Mouse (Mus musculus): Measurements from ENCODE around the gene Slc39a11.

Gene Slc39a11

DNA sequence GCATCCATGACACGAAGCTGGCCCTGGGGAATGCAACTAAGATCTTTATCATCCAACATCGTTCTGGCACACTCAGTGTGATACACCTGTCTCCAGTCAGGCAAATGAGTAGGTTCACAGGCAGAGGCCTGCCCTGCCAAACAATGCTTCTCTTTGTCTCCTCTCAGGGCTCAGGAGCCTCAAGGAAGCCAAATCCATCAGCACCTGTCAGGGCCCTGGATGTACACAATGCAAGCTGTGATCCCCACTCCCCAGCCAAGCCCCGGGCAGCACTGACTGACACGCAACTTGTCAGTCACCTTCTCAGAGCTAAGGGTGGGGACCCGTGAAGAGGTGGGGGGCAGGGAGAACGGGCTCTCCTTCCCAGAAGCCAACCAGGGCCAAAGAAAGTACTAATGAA lies 417.8 kb downstream of the Slc39a11 start:
- DNase-seq (ENCODE audit: low spot score): no peak

DNA sequence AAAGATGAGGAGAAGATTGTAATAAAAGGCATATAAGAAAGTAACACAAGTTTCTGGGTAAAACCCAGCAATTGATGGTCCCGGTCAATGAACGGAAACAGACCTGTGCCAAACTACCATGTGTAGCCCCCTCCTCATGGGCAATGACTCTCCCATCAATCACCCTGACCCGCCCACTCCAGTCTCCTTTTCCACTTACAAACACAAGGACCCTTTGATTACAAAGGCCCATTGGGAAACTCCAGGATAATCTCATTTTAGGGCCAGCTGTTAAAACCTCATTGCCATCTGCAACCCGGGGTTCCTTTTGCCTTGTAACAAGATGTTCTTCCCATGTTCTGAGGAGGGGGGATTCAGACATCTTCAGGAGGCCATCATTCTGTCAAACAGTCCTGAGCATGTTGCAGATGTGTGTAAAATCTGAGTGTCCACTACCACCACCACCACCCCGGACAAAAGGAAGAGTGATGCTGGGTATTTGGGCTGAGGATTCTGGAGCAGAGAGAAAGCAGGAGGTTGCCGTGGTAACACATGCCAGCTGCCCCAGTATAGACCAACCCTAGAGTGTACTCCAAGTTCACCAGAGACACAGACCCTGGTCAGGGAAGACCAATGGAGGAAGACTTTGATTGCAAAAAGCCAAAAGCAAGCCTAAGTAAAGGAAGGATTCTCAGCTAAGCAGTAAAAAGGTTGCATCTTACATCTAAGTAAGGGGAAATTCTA lies 419.3 kb downstream of the Slc39a11 start:
- no peak for DNase-seq (ENCODE audit: low spot score)

DNA sequence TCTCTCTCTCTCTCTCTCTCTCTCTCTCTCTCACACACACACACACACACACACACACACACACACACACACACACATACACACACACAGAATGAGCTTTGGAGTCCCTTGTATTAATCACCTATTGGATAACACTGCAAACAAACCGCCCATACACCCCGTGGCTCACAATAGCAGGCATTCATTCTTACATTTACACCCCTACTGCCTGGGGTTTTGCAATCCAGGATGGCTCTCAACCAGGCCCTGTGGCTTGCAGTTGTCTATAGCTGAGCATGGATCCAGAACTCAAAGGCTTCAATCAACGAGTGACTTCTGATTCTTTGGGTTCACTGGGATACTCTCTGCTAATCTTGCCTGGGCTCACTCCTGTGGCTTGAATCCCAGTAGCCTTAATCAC lies 424.1 kb downstream of the Slc39a11 start:
- DNase-seq (ENCODE audit: low spot score): no peak

DNA sequence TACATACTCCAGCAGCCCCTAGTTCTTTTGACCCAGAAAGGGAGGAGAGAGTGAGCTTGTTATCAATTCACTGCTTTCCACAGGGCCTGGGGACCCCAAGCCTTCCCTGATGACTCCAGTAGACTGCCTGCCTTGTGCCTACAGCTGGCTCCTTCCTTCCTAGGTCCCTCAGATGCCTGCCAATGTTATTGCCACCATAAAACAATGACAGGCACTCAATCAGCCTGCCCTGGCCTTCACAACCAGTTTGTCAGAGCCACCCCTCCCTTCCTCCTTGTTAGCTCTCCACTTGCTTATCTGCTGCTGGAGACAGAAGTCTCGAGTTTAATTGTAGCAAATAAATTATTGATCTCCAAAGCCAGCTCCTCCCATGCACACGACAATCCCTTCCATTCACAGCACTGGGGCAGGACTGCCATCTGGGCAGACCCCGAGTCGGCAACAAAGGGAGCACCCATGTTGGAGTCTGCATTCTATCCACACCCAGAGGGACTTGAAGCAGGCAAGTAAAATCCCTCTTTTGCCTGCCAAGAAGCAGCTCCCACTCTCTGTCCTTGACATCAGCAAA lies 426.0 kb downstream of the Slc39a11 start:
- DNase-seq (ENCODE audit: low spot score): no peak

DNA sequence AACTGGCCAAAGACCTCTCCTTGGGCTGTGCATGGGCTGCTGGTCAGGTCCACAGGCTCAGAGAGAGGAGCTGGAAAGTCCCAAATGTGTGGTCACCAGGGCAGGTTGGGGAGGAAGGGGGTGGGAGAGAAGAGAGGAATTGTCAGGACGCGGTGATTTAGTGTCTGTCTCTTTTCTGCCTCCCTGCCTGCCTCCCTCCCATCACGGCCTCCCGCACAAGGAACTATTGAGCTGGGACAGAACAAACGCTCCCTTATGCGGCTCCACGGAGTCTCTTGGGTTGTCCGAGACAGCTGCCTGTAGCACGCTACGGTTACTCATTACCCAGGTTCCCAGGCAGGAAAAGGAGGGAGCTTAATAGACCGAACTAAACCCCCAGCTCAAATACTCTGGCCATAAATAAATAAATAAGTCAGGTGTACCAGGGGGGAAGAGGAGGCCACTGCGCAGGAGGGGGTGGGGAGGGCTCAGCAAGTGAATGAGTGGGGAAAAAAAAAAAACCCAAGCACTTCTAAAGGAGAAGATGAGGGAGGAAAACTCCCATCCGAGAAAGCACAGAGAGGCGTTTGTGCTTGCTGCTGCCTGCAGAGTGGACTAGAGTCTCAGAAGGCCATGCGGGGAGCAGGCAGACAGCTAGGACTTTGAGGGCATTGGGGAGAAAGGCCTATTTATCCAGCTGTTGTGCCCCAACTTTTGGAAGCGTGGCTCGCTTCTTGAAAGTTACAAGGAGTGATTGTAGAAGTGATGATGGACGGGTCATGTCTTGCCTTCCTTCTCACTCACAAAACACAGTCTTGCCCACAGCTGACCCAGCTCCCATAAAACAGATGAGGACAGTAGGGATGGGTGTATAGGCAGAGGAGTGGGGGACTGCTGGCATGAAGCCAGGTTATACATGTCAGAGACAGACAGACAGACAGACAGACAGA lies 428.3 kb downstream of the Slc39a11 start:
- DNase-seq (ENCODE audit: low spot score): no peak

DNA sequence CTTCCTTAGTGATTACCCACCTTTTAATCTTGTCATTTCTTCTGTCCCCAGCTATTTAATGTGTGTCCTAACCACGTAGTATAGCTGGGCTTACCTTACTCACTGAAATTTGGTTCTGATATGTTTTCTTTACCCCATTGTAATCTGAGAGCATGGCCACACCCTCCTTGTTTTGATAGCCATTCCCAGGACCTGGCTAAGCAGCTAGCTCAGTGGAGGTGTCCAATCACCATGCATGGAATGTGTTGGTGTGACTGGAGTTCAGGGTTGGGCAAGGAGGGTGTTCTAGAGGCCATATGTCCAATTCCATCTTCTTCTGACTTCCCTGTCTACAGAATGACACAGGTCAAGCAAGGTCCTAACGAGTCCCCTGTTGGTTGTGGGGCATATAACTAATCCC lies 429.2 kb downstream of the Slc39a11 start:
- no peak for DNase-seq (ENCODE audit: low spot score)

DNA sequence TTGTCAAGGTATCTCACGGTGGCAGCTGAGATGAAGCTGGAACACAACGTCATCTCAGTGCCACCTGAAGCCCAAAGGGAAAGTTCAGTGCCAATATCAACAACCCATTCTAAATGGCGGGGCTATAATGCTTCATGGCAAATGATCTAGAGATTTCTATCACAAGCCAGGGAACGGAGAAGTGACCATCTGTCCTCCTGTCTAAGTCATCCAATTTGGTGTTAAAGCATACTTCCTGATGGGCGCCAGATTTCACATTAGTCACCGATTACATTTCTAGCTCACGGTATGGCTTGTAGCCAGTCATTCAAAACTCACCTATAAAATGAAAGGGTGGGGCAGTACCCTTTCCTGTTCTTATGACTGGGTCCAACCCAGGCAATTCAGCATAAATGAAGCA lies 435.1 kb downstream of the Slc39a11 start:
- no peak for DNase-seq (ENCODE audit: low spot score)

DNA sequence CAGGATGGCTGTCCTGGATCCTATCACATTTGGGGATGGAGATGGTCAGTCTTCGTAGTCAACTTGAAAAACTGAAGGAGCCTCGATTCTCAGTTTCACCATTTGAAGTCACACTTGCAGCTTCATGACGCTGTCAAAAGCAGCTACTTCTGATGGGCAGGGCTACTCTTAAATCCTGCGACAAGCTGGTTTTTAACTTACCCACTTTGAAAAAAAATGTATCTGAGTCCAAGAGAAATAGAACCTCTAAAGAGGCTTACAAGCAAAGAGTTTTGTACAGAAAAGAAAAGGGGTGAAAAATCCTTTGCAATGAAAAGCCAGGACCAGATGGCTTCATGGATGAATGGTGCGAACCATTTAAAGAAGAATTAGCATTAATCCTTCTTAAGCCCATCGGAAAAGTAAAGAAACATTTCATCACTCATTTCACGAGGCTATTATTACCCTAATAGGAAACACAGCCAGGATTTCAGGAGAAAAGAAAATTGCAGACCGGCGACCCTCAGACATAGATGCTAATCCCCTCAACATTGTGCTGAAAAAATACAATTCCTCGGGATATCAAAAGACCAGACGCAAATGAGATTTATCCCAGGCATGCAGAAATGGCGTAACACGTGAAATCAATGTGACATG lies 437.4 kb downstream of the Slc39a11 start:
- no peak for DNase-seq (ENCODE audit: low spot score)

DNA sequence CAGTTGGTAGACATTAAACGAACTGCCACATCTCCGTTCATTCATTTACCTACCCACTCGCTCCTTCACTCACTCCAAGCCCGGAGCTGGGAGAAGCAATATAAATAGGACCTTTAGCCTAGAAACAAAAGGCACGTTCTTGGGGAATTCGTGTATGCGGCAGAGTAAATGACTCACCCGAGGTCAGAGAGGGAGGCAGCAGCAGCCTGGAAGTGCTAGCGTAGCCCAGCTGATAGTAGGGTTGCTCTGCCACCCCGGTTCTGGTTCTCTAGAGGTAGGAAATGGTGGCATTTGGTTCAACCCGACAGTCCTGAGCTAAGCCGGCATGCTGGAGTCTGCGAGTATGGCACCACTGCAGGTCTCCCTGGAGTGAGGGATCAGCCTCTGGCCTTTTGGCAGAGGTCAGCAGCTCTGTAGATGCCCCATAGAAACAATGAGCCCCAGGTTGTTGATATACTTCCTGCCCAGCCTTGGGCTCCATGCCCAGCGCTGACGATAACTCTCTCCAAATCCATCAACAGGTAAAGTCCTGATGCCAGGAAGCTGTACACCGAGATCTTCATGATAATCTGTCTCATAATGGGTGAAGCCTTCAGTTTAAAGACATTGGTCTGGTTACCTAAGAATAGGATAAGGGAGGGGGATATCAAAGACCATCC lies 440.5 kb downstream of the Slc39a11 start:
- DNase-seq (ENCODE audit: low spot score): no peak

DNA sequence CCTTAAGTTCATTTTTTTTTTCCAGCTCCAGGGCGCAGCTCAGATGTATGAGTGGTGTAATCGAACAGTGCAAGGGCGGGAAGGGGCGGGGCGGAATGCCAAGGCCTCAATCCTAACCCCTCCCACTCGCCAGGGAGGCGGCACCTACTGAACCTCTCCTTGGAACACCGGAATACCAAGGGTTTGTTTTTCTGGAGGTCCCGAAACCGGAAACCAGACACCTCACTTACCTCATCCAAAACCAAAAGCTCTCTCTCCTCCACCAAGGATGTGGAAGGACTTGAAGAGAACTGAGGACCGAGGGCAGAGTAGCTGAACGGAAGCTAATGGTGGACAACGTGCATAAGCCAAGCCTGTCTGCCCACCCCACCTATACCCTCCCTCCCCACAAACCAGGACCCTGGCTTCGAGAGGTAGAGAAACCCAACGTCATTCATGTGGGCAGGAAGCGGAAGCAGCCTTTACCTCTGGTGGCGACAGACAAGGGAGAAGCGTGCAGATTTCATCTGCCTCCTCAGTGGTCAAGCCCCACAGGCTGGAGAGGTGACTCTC lies 441.3 kb downstream of the Slc39a11 start:
- DNase-seq (ENCODE audit: low spot score): no peak

DNA sequence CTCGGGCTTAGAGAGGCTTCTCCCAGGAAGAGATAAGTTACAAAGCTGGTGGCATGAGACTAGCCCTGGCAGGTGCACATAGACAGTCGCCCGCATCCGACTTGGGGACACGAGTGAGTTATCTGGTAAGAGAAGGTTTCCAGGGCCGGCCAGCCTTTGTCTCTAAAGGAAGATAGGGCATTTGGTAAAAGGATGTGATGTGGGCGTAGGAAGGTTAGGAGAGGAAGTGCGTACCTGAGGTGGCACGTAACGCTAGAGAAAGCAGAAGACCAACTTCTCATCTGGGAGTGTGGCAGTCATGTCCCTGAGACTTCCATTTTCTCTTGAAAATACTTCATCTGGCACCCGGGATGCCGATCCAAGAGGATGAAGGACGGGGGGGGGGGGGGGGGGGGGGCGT lies 441.9 kb downstream of the Slc39a11 start:
- DNase-seq (ENCODE audit: low spot score): no peak

DNA sequence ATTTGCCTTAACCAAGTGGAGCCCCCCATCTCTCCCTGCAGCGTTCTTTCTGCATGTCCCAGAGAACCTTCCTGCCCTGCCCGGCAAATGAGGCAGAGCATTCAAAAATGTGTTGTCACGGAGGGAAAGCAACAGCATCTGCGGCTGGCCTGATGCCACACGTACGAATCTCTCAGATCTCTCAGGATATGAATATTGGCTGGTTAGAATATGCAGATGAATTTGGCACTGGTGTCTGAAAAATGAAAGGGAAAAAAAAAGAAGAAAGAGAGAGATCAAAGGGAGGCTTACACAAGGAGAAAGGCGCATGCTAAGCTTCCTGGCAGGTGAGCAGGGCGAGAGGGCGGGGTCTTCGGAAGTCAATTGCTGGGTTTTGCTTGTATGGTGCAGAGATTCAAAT lies 443.8 kb downstream of the Slc39a11 start:
- DNase-seq (ENCODE audit: low spot score): no peak

DNA sequence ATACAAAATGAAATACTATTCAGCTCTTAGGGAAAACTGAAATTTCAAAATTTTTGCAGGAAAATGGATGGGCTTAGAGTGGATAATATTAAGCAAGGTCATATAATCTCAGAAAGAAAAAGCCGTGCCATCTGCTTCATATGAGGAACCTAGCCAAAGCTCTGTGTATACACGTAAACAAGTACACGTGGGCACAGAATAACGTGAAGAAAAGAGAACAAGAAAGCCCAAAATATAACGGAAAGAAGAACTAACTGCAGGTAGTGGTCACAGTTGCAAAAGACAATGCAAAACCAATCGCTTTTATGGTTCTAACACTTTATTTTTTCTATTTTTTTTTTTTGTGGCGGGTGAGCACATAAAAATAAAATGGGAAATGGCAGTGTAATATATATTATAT lies 446.9 kb downstream of the Slc39a11 start:
- DNase-seq (ENCODE audit: low spot score): no peak

DNA sequence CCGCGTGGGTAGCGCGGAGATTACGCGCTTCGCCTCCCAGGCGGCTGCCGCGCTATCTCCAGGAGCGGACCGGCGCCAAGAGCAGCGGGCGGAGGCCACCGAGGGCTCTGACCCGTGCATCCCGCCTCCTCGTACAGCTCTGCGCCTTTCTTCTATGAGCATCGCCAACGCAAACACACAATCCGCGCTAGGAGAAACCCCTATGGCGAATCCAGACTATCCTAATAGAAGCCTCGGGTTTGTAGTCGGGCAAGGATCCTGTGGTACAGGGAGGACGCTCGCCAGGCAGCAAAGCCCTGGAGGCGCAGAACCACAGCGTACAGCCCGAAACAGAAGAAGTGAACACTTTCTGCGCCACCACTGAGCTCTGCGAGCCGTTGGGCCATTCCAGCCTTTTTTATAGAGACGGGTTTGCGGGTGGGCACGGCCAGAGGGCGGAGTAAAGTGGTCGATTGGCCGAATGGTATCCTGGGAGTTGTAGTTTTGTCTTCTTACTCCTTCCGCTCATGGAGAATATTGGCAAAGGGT lies 448.3 kb downstream of the Slc39a11 start:
- peak; percentile 69 for DNase-seq (ENCODE audit: low spot score)

DNA sequence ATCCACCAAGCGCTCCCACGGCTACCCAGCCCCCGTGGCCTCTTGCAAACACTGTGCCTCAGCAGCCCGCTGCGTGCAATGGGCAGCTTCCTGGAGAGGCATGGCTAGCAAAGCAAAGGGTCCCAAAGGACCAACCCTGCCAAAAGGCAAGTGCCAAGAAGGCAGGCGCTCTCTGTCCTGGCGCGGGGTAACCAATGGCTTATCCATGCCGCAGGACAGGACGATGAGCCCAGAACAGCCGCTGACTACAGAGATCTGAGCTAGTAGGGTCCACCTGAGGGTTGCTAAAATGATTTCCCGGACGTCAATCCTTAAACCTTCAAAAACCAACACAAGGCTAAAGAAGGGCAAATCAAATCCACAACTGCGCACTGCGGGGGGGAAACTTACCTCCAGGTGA lies 449.0 kb downstream of the Slc39a11 start:
- no peak for DNase-seq (ENCODE audit: low spot score)

DNA sequence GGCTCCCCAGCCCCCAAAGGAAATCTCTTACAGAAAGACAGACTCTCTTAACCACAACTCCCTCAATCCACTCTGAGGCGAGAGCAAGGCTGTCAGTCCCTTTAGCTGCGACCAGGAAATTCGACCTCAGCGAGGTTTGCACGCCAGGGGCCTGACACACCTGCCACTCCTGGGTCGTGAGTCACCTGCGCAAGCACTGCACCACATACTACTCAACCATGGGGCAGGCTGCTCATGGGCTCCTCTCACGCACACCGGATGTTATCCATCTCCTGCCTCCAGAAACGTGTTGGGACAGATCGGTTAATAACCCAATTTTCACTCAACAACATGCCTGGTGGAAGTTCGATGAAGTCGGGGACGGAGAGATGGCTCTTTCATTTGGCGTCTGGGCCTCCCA lies 451.3 kb downstream of the Slc39a11 start:
- no peak for DNase-seq (ENCODE audit: low spot score)

DNA sequence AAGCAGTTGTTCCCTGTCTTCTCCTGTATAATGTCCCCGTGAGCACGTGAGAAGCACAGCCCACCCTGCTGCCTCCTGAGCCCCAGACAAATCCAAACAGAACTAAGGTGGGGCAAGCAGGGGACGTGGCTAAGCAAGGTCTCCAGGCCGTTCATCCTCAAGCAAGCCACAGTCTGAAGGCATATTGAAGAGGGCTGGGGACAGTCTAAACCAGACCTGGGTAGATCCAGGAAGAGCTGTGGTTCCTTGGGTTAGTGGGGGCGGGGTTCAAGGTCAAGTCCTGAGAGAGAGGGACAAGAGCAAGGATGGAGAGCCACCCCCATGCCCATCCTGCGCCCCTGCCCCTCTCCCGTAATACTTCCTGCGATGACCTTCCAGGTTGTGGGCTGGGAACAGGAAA lies 452.3 kb downstream of the Slc39a11 start:
- DNase-seq (ENCODE audit: low spot score): no peak

DNA sequence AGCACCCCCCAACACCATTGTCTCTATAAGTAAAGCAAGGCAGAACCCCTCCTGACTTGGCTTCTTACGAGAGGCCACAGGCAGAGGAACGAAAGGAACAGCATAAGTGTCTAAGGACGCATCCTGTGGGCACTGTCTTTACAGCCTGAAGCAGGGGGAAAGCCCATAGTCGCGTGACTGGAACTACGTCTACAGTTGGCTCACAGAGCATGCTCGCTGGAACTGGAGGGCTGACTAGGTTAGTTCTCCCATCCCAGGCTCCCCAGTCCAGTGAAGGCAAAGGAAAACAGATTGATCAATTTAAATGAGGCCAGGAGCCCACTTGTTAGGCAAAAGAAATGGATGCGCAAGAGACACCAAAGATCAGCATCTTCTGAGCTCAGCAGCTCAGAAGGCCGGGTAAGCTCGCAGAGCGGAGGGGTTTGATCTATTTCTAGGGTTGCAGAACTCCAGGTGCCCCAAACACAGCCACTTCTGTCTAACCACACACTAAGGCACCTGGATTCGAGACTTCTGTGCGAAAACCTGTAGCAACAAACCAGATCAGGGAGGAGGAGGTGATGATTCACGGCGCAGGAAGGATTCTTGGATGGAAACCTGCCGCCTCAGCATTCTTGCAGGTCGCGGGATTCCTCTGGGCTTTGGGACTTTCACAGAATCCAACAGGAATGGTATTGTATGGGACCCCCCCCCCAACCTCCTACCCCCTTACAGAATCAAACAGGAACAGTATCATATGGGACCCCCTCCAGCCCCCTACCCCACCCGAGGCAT lies 453.5 kb downstream of the Slc39a11 start:
- no peak for DNase-seq (ENCODE audit: low spot score)
